Mouse (Mus musculus) stomach, embryonic 16.5 days (tissue): ENCODE measurements around the gene C2. TPM values are rescaled to one million over a fixed set of nuclear protein-coding genes. Genes with fewer than 3 reads are reported as not detected.

Source experiments
- ATAC-seq: fragments of 200-750 bp; cut with Nextera tagmentation; 2 replicates; pipeline ENCODE4 v1.8.0; 2017; ENCODE audit warnings: moderate number of reproducible peaks, moderate TSS enrichment; ENCODE audit not compliant: insufficient read depth, low FRiP score
- H3K27ac ChIP-seq: fragments of 300-500 bp; sonication (generic); 2 replicates; pipeline ENCODE4 v1.5.1; 2014; ENCODE audit warnings: low read length
- H3K27me3 ChIP-seq: fragments of 300-500 bp; sonication (generic); 2 replicates; pipeline ENCODE4 v1.6.1; 2014; ENCODE audit warnings: low read length, control low read depth, mixed read lengths; ENCODE audit not compliant: control insufficient read depth, insufficient read depth
- H3K36me3 ChIP-seq: fragments of 300-500 bp; sonication (generic); 2 replicates; pipeline ENCODE4 v1.6.1; 2014; ENCODE audit warnings: low read length; ENCODE audit not compliant: control insufficient read depth, insufficient read depth
- H3K4me1 ChIP-seq: fragments of 300-500 bp; sonication (generic); 2 replicates; pipeline ENCODE4 v1.6.1; 2014; ENCODE audit warnings: low read length, control low read depth, mixed read lengths; ENCODE audit not compliant: control insufficient read depth, insufficient read depth
- H3K4me2 ChIP-seq: fragments of 300-500 bp; sonication (generic); 2 replicates; pipeline ENCODE4 v1.6.1; 2014; ENCODE audit warnings: low read depth, low read length, mixed read lengths
- H3K4me3 ChIP-seq: fragments of 300-500 bp; sonication (generic); replicated peaks from 2 replicates; pipeline ENCODE4 v1.5.1; 2014; ENCODE audit warnings: mild to moderate bottlenecking, low read length
- H3K9ac ChIP-seq: fragments of 300-500 bp; sonication (generic); 2 replicates; pipeline ENCODE4 v1.6.1; 2014; ENCODE audit warnings: low read length
- H3K9me3 ChIP-seq: fragments of 300-500 bp; sonication (generic); replicated peaks from 2 replicates; pipeline ENCODE4 v1.6.1; 2016; ENCODE audit warnings: low read length, control low read depth; ENCODE audit not compliant: control insufficient read depth
- whole genome bisulfite sequencing: fragments of 180-500 bp; shearing (Covaris S2); extraction: QIAGEN DNeasy Blood & Tissue Kit; methylation state at CpG from one replicate; pipeline ENCODE4 v1.1.7; 2014; 5-methylcytosine and 5-hydroxymethylcytosine counted together
- polyA plus RNA-seq: library from polyadenylated mRNA; unstranded; fragments of >200 nt; fragmentation: Nextera tagmentation; extraction: Ambion mirVana; gene quantifications from 2 replicates; pipeline ENCODE4 v1.2.1, GENCODE M21; 2015

The C2 gene
- polyA plus RNA-seq, 1 experiment from 2014 or later, result 5.5 TPM

GRCm38 (mm10) chr17:34934031-34934430 is 36.0 kb upstream of the C2 start:
- Histone ChIP-seq H3K9ac (no peak overlapping the region), H3K36me3 (no peaks in the 10 kb centered on the region), H3K9me3 (no peaks in the 10 kb centered on the region), H3K4me2 (0 out of 2 replicates have a peak overlapping the region, but pooled peaks have one; percentile 3), H3K27ac (no peak overlapping the region), H3K27me3 (no peaks in the 10 kb centered on the region), H3K4me1 (peaks cover 7% of the 10 kb centered on the region), H3K4me3 (no peak overlapping the region)
- ATAC-seq, result no peak
- 73% methylated on average over 24 of the region's 24 CpGs for WGBS

- H3K4me1 ChIP-seq, result peaks cover 7% of the 10 kb centered on the region
- no peak overlapping the region for H3K27ac ChIP-seq
- WGBS, result 64% methylated on average over 8 of the region's 8 CpGs
- H3K36me3 ChIP-seq, result no peaks in the 10 kb centered on the region
- H3K9me3 ChIP-seq, result no peaks in the 10 kb centered on the region
- no peak for ATAC-seq
- H3K27me3 ChIP-seq, result no peaks in the 10 kb centered on the region
- peak overlapping the region; percentile 83 for H3K4me3 ChIP-seq
- peak overlapping the region; percentile 85 for H3K9ac ChIP-seq
- peak overlapping the region; percentile 99 for H3K4me2 ChIP-seq
These were observed 34.2 kb upstream of the C2 start for GRCm38 (mm10) chr17:34932287-34932686.

GRCm38 (mm10) chr17:34931735-34932098 is 33.7 kb upstream of the C2 start:
- Histone ChIP-seq H3K36me3 (no peaks in the 10 kb centered on the region), H3K27ac (peak overlapping the region; percentile 49; the same call in 1 of the 2 replicates), H3K9me3 (no peaks in the 10 kb centered on the region), H3K9ac (peak overlapping the region; percentile 85), H3K4me2 (peak overlapping the region; percentile 99), H3K4me3 (peak overlapping the region; percentile 83), H3K27me3 (no peaks in the 10 kb centered on the region), H3K4me1 (peaks cover 7% of the 10 kb centered on the region)
- ATAC-seq, result peak; percentile 6; the same call in 1 of the 2 replicates
- WGBS, result 9% methylated on average over 14 of the region's 14 CpGs

GRCm38 (mm10) chr17:34931061-34931734 is 33.1 kb upstream of the C2 start, which contains the start of gene Neu1:
Gene Neu1 (plus strand): TSS chr17:34931253.
- whole genome bisulfite sequencing, result under 1% methylated on average over 38 of the region's 38 CpGs

DNA sequence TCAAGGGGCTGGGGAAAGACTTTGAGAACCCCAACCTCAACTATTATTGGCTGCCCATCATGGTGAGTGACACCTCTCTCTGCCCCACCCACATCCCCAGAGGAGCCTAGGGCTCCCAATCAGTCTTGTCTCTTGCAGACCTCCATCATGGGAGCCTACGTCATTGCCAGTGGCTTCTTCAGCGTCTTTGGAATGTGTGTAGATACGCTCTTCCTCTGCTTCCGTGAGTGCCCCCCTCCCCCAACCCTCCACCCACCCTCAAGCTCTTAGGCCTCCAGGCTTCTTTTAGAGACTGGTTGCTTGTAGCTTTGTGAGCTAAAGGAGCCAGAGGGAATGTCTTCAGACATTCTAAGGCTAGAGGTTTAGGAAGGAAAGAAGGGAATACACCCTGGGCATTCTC is 30.8 kb upstream of the C2 start:
- no peaks in the 10 kb centered on the region for H3K9me3 ChIP-seq
- no peaks in the 10 kb centered on the region for H3K36me3 ChIP-seq
- no peak overlapping the region for H3K9ac ChIP-seq
- no peaks in the 10 kb centered on the region for H3K27me3 ChIP-seq
- ATAC-seq, result no peak
- WGBS, result 46% methylated on average over 4 of the region's 4 CpGs
- no peak overlapping the region for H3K4me3 ChIP-seq
- H3K4me2 ChIP-seq, result no peak overlapping the region
- no peak overlapping the region for H3K27ac ChIP-seq
- H3K4me1 ChIP-seq, result peaks cover 7% of the 10 kb centered on the region

More at GRCm38 (mm10) chr17:34931061-34931734, 33.1 kb upstream of the C2 start, which contains the start of gene Neu1:
- H3K4me2 ChIP-seq, result peak within 1 kb of the TSS; percentile 99
- no peaks in the 10 kb centered on the region for H3K36me3 ChIP-seq
- peak within 1 kb of the TSS; percentile 83 for H3K4me3 ChIP-seq
- H3K4me1 ChIP-seq, result peaks cover 7% of the 10 kb centered on the region
- H3K9ac ChIP-seq, result peak within 1 kb of the TSS; percentile 85
- peak; percentile 97 for ATAC-seq
- no peaks in the 10 kb centered on the region for H3K9me3 ChIP-seq
- no peaks in the 10 kb centered on the region for H3K27me3 ChIP-seq
- H3K27ac ChIP-seq, result peak within 1 kb of the TSS; percentile 49

DNA sequence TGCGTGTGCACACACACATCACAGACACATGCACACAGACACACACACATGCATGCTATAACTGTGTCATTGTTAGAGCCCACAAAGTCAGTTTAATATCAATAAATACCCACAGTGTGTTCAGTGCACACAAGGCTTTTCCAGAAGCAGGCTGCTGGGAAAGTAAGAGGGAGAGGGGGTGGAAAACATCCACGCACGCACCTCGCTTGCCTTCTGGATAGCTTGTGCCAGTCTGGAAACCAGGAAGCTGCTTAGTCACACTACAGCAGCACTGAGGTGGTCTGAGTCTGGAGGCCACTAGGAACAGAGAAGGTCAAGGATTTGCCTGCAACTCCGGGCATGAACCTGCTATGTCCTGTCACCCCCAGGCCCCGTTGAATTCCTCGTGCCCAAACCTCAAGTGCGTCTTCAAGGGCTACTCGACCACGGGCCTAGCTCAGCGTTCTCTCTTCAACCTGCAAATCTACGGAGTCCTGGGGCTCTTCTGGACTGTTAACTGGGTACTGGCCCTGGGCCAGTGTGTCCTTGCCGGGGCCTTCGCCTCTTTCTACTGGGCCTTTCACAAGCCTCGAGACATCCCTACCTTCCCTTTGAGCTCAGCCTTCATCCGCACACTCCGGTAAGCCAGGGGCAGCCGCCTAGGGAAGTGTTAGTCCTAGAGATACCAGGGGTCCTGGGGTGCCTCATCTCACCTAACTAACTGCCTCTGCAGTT is 29.4 kb upstream of the C2 start:
- Histone ChIP-seq H3K9ac (no peak overlapping the region), H3K36me3 (no peaks in the 10 kb centered on the region), H3K4me2 (no peak overlapping the region), H3K9me3 (no peaks in the 10 kb centered on the region), H3K27ac (no peak overlapping the region), H3K27me3 (no peaks in the 10 kb centered on the region), H3K4me3 (no peak overlapping the region), H3K4me1 (peaks cover 7% of the 10 kb centered on the region)
- 84% methylated on average over 18 of the region's 18 CpGs for WGBS
- no peak for ATAC-seq

DNA sequence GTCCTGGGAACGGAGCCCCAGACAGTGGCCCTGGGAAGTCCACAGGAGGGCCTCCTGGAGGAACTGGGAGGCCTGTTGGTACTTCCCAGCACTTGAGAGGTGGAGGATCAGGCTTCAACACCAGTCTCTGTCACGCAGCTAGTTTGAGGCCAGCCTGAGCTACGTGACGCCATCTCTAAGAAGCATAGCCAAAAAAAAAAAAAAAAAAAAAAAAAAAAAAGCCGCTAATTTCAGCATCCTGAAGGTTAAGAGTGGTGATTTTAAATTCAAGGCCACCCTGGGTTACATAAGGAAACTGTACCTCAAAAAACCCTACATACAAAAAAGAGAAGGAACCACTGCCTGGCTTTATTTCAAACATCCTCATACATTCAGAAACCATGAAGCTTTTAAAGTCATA is 26.2 kb upstream of the C2 start:
- Histone ChIP-seq H3K4me2 (no peak overlapping the region), H3K27me3 (no peaks in the 10 kb centered on the region), H3K36me3 (no peaks in the 10 kb centered on the region), H3K9me3 (no peaks in the 10 kb centered on the region), H3K27ac (no peak overlapping the region), H3K9ac (no peak overlapping the region), H3K4me1 (no peaks in the 10 kb centered on the region), H3K4me3 (no peak overlapping the region)
- WGBS, result 69% methylated on average over 5 of the region's 5 CpGs
- ATAC-seq, result no peak

GRCm38 (mm10) chr17:34922939-34923338 is 24.9 kb upstream of the C2 start:
- Histone ChIP-seq H3K4me3 (no peak overlapping the region), H3K4me1 (no peaks in the 10 kb centered on the region), H3K4me2 (no peak overlapping the region), H3K27me3 (no peaks in the 10 kb centered on the region), H3K27ac (no peak overlapping the region), H3K9ac (no peak overlapping the region), H3K36me3 (no peaks in the 10 kb centered on the region), H3K9me3 (no peaks in the 10 kb centered on the region)
- WGBS, result 43% methylated on average over 6 of the region's 6 CpGs
- no peak for ATAC-seq

DNA sequence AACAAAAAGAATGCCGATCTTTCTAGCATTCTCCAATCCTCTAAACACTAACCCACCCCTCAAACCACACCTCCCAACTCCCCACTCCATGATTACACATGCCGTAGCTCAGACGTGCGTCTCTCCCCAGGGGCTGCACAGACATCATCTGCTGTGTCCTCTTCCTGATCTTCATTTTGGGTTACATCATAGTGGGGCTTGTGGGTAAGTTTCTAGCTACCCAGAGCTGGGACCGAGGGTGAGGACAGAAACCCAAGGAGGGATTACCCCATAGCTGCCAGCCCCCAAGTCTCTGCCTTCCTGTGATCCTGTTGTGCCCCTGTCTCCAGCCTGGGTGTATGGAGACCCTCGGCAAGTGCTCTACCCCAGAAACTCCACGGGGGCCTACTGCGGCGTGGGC is 19.1 kb upstream of the C2 start:
- Histone ChIP-seq H3K9ac (no peak overlapping the region), H3K9me3 (no peaks in the 10 kb centered on the region), H3K4me3 (no peak overlapping the region), H3K36me3 (peaks cover 15% of the 10 kb centered on the region), H3K27me3 (no peaks in the 10 kb centered on the region), H3K27ac (no peak overlapping the region), H3K4me1 (peaks cover 5% of the 10 kb centered on the region), H3K4me2 (no peak overlapping the region)
- 72% methylated on average over 9 of the region's 9 CpGs for WGBS
- no peak for ATAC-seq
